Mouse (Mus musculus) midbrain, embryonic 12.5 days (tissue): ENCODE measurements at regions not wholly inside any gene's neighbourhood (a gene's known extent, or its start where the extent isn't known, plus 50 kb on each side); places are given as distances from the start of the nearest gene placed in this dataset.

Experiments used
- ATAC-seq: fragments of 200-750 bp; cut with Nextera tagmentation; 2 replicates; pipeline ENCODE4 v1.8.0; 2017; ENCODE audit warnings: low read depth, moderate TSS enrichment, moderate library complexity; ENCODE audit not compliant: low FRiP score
- H3K27ac ChIP-seq: fragments of 300-500 bp; sonication (generic); replicated peaks from 2 replicates; pipeline ENCODE4 v1.5.1; 2016; ENCODE audit warnings: mild to moderate bottlenecking
- H3K27me3 ChIP-seq: fragments of 300-500 bp; sonication (generic); 2 replicates; pipeline ENCODE4 v1.6.1; 2016; ENCODE audit warnings: mild to moderate bottlenecking
- H3K36me3 ChIP-seq: fragments of 300-500 bp; sonication (generic); 2 replicates; pipeline ENCODE4 v1.6.1; 2016
- H3K4me1 ChIP-seq: fragments of 300-500 bp; sonication (generic); 2 replicates; pipeline ENCODE4 v1.6.1; 2016
- H3K4me2 ChIP-seq: fragments of 300-500 bp; sonication (generic); replicated peaks from 2 replicates; pipeline ENCODE4 v1.6.1; 2016; ENCODE audit warnings: mild to moderate bottlenecking, moderate library complexity
- H3K4me3 ChIP-seq: fragments of 300-500 bp; sonication (generic); 2 replicates; pipeline ENCODE4 v1.5.1; 2016; ENCODE audit warnings: mild to moderate bottlenecking
- H3K9ac ChIP-seq: fragments of 300-500 bp; sonication (generic); replicated peaks from 2 replicates; pipeline ENCODE4 v1.6.1; 2016; ENCODE audit warnings: mild to moderate bottlenecking, moderate library complexity
- H3K9me3 ChIP-seq: fragments of 300-500 bp; sonication (generic); 2 replicates; pipeline ENCODE4 v1.6.1; 2016; ENCODE audit warnings: mild to moderate bottlenecking
- WGBS: fragments of 180-500 bp; shearing (Covaris S2); methylation state at CpG from one replicate; pipeline ENCODE4 v1.1.7; 2016; 5-methylcytosine and 5-hydroxymethylcytosine counted together

DNA sequence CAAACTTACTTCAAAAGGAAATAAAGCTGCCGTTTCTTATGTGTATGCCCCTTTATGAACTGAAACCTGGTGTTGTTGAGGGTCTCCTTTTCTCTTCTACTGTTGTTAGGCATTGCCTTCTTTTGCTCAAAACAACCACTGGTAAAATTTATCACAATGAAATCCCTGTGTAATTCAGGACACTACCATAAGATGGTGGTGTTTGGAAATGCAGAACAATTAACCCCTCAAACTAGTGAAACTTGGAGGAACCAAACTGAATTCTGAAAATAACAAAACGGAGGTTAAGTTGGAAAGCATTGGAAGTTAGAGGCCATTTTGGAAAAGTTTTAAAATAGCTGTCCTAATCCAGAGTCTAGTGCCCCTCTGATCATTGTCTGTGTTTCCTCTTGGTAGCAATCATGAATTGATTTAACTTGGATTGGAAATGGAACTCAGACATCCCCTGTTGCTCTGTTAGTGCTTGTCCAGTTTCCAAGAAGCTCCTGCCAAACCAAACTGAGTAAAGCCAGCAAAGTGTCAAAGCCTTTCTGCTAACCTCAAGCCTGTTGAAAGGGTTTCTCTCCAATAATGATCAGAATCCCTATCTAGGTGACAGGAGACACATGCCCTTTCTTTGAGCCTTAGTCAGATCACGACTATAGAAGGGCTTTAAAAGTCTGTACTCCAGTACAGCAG lies 313.0 kb upstream of the Cdh12 start:
- H3K4me2 ChIP-seq, result no peak overlapping the region
- H3K4me3 ChIP-seq, result no peak overlapping the region
- no peaks in the 10 kb centered on the region for H3K36me3 ChIP-seq
- no peaks in the 10 kb centered on the region for H3K27me3 ChIP-seq
- no peaks in the 10 kb centered on the region for H3K9me3 ChIP-seq
- no peak overlapping the region for H3K27ac ChIP-seq
- ATAC-seq, result no peak
- WGBS, result 79% methylated on average over 3 of the region's 3 CpGs
- H3K9ac ChIP-seq, result no peak overlapping the region
- no peaks in the 10 kb centered on the region for H3K4me1 ChIP-seq

DNA sequence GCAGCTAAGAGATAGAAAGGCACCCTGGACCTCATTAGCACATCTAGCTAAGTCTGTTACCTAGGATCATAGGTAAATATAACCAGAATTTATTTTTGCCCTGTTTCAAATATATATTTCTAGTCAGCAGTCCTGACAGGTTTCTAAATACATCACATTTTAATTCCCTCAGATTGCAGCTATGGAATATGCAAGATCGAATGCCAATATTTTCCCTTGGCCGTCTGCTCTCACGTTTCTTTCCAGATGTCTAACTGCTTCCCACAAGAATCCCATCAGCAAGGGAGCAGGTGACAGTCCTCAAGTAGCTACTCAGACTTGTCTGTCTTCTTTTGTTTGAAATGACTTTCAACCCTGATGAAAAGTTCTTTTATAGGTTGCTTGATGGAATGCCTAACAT lies 297.2 kb upstream of the Cdh12 start:
- no peaks in the 10 kb centered on the region for H3K27me3 ChIP-seq
- no peak overlapping the region for H3K4me2 ChIP-seq
- no peak for ATAC-seq
- H3K4me1 ChIP-seq, result no peaks in the 10 kb centered on the region
- no peak overlapping the region for H3K9ac ChIP-seq
- H3K27ac ChIP-seq, result no peak overlapping the region
- no peaks in the 10 kb centered on the region for H3K9me3 ChIP-seq
- WGBS, result 84% methylated on average over 3 of the region's 3 CpGs
- H3K36me3 ChIP-seq, result no peaks in the 10 kb centered on the region
- H3K4me3 ChIP-seq, result no peak overlapping the region
